Mouse (Mus musculus): ENCODE measurements around the gene Ulk2. TPM values are rescaled to one million over a fixed set of nuclear protein-coding genes. Genes with fewer than 3 reads are reported as not detected.
"Not testable (repeated sequence)": the region's sequence is repeated elsewhere in the genome, so short reads cannot be mapped to it uniquely, and the experiment has no call there.

Ulk2 gene
- polyA plus RNA-seq, 1 experiment: 184 TPM

DNA sequence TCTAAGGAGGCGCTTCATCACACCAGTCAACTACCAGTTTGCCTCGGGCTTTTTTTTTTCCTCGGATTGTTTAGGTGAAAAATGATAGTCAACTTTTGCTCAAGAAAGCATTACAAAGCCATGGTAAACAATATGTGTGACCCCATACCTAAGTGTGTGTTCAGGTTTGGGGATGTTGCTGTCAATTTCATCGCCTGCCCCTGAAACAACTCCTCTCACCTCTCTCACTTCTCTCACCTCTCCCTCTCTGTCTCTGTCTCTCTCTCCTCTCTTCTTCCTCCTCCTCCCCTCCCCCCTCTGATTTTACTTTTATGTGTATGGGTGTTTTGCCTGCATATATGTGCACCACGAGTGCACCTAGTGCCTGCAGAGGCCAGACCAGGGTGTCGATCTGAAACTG is 666 bp upstream of the Ulk2 start:
- peak overlapping the region; percentile 93 for H3K27ac ChIP-seq (ENCODE audit: control insufficient read depth, insufficient read depth, low read depth, low read length)

GRCm38 (mm10) chr11:61854211-61854987 is 474 bp downstream of the Ulk2 start:
- H3K36me3 ChIP-seq (ENCODE audit: control insufficient read depth, insufficient read depth, low read length): no peaks in the 10 kb centered on the region
- peak overlapping the region; percentile 98 for H3K4me3 ChIP-seq (ENCODE audit: control insufficient read depth, low read depth, low read length)
- peak overlapping the region; percentile 93 for H3K27ac ChIP-seq (ENCODE audit: control insufficient read depth, insufficient read depth, low read depth, low read length)
- no peaks in the 10 kb centered on the region for H3K27me3 ChIP-seq (ENCODE audit: control insufficient read depth, insufficient read depth, low read length)
- peaks cover 6% of the 10 kb centered on the region; the same call in 1 of the 2 replicates for H3K4me1 ChIP-seq (ENCODE audit: control insufficient read depth, insufficient read depth, low read length)
- TF ChIP-seq POLR2A (IDR thresholded peaks at IDR 0.05; ENCODE audit: control insufficient read depth, low read depth, low read length): 0 out of 2 replicates have a peak, but pooled peaks have one; percentile 20
- no peak; the same call in 1 of the 2 replicates for TF ChIP-seq CTCF (IDR thresholded peaks at IDR 0.05; ENCODE audit: control insufficient read depth, insufficient read depth, insufficient replicate concordance, low read depth, low read length)

More for the DNA sequence above, 666 bp upstream of the Ulk2 start:
- peak overlapping the region; percentile 98 for H3K4me3 ChIP-seq (ENCODE audit: control insufficient read depth, low read depth, low read length)
- H3K36me3 ChIP-seq (ENCODE audit: control insufficient read depth, insufficient read depth, low read length): no peaks in the 10 kb centered on the region
- no peaks in the 10 kb centered on the region for H3K27me3 ChIP-seq (ENCODE audit: control insufficient read depth, insufficient read depth, low read length)
- peaks cover 6% of the 10 kb centered on the region; the same call in 1 of the 2 replicates for H3K4me1 ChIP-seq (ENCODE audit: control insufficient read depth, insufficient read depth, low read length)
- TF ChIP-seq POLR2A (IDR thresholded peaks at IDR 0.05; ENCODE audit: control insufficient read depth, low read depth, low read length): no peak

DNA sequence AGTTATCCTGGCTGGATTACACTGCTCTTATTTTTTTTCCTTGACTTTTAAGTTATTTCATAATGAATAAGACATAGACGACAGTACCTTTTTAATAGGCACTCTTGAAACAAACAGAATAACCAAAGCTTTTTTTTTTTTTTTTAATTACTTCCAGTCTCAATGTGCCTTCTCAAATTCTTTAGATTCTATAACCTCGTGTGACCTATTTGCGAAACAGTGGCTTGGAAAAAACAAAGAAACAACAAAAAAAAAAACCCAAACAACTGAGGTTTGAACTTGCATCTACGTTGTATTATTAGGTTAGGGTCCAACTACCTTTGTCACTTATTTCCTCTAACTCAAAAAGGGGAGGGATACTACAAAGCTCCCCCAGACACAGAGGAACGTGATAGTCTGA is 1.2 kb downstream of the Ulk2 start:
- no peaks in the 10 kb centered on the region for H3K27me3 ChIP-seq (ENCODE audit: control insufficient read depth, insufficient read depth, low read length)
- TF ChIP-seq CTCF (IDR thresholded peaks at IDR 0.05; ENCODE audit: control insufficient read depth, insufficient read depth, insufficient replicate concordance, low read depth, low read length) (no peak), POLR2A (IDR thresholded peaks at IDR 0.05; ENCODE audit: control insufficient read depth, low read depth, low read length) (no peak)
- no peaks in the 10 kb centered on the region for H3K36me3 ChIP-seq (ENCODE audit: control insufficient read depth, insufficient read depth, low read length)
- H3K4me1 ChIP-seq (ENCODE audit: control insufficient read depth, insufficient read depth, low read length): peaks cover 6% of the 10 kb centered on the region; the same call in 1 of the 2 replicates
- peak overlapping the region; percentile 98 for H3K4me3 ChIP-seq (ENCODE audit: control insufficient read depth, low read depth, low read length)
- peak overlapping the region; percentile 93 for H3K27ac ChIP-seq (ENCODE audit: control insufficient read depth, insufficient read depth, low read depth, low read length)

- no peaks in the 10 kb centered on the region; the same call in 1 of the 2 replicates for H3K36me3 ChIP-seq (ENCODE audit: control insufficient read depth, insufficient read depth, low read length)
- no peak overlapping the region for H3K27ac ChIP-seq (ENCODE audit: control insufficient read depth, insufficient read depth, low read depth, low read length)
- no peaks in the 10 kb centered on the region for H3K27me3 ChIP-seq (ENCODE audit: control insufficient read depth, insufficient read depth, low read length)
- TF ChIP-seq POLR2A (IDR thresholded peaks at IDR 0.05; ENCODE audit: control insufficient read depth, low read depth, low read length): no peak
- no peak overlapping the region for H3K4me3 ChIP-seq (ENCODE audit: control insufficient read depth, low read depth, low read length)
- H3K4me1 ChIP-seq (ENCODE audit: control insufficient read depth, insufficient read depth, low read length): peaks cover 6% of the 10 kb centered on the region; the same call in 1 of the 2 replicates
These were observed 2.0 kb downstream of the Ulk2 start for GRCm38 (mm10) chr11:61852916-61853315.

DNA sequence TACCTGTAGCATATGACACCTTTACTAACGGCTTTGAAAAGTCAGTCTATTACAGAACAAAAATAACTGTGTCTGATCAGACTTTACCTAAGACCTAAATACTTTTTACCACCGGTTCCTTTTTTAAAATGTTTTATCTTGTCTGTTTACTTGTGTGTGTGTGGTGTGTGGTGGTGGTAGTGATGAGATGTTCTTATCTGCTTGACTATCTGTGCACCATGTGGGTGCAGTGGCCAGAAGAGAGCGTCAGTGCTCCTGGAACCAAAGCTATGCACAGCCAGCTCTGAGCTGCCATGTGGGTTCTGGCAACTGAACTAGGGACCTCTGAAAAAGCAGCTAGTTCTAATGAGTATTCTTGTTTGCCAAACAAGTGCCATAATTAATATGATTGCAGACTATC is 3.7 kb downstream of the Ulk2 start:
- Histone ChIP-seq H3K27me3 (ENCODE audit: control insufficient read depth, insufficient read depth, low read length) (no peaks in the 10 kb centered on the region), H3K27ac (ENCODE audit: control insufficient read depth, insufficient read depth, low read depth, low read length) (no peak overlapping the region), H3K4me3 (ENCODE audit: control insufficient read depth, low read depth, low read length) (no peak overlapping the region), H3K4me1 (ENCODE audit: control insufficient read depth, insufficient read depth, low read length) (peaks cover 6% of the 10 kb centered on the region; the same call in 1 of the 2 replicates), H3K36me3 (ENCODE audit: control insufficient read depth, insufficient read depth, low read length) (no peaks in the 10 kb centered on the region; the same call in 1 of the 2 replicates)
- TF ChIP-seq CTCF (IDR thresholded peaks at IDR 0.05; ENCODE audit: control insufficient read depth, insufficient read depth, insufficient replicate concordance, low read depth, low read length) (no peak), POLR2A (IDR thresholded peaks at IDR 0.05; ENCODE audit: control insufficient read depth, low read depth, low read length) (no peak)

- not testable (repeated sequence) for H3K27me3 ChIP-seq (ENCODE audit: control insufficient read depth, insufficient read depth, low read length); H3K4me3 ChIP-seq (ENCODE audit: control insufficient read depth, low read depth, low read length); H3K36me3 ChIP-seq (ENCODE audit: control insufficient read depth, insufficient read depth, low read length); H3K27ac ChIP-seq (ENCODE audit: control insufficient read depth, insufficient read depth, low read depth, low read length); H3K4me1 ChIP-seq (ENCODE audit: control insufficient read depth, insufficient read depth, low read length)
These were observed 14.2 kb downstream of the Ulk2 start for GRCm38 (mm10) chr11:61840663-61841062.

DNA sequence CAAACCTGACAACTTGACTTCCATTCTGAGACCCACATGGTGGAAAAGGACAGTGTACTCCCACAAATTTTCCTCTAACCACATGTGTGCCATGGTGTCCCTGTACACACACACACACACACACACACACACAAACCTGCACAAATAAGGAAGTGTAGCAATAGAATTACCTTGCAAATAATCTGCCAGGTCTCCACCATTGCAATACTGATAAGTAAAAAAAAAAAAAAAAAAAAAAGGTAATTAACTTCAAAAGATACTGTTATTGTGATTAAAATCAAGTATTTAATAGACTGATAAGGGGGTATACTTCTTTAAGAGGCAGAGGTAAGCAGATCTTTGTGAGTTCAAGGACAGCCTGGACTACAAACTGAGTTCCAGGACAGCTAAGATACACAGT is 14.9 kb downstream of the Ulk2 start:
- Histone ChIP-seq H3K27me3 (ENCODE audit: control insufficient read depth, insufficient read depth, low read length) (no peaks in the 10 kb centered on the region), H3K27ac (ENCODE audit: control insufficient read depth, insufficient read depth, low read depth, low read length) (no peak overlapping the region), H3K4me1 (ENCODE audit: control insufficient read depth, insufficient read depth, low read length) (no peaks in the 10 kb centered on the region), H3K4me3 (ENCODE audit: control insufficient read depth, low read depth, low read length) (no peak overlapping the region), H3K36me3 (ENCODE audit: control insufficient read depth, insufficient read depth, low read length) (no peaks in the 10 kb centered on the region; the same call in 1 of the 2 replicates)
- TF ChIP-seq POLR2A (IDR thresholded peaks at IDR 0.05; ENCODE audit: control insufficient read depth, low read depth, low read length) (no peak), CTCF (IDR thresholded peaks at IDR 0.05; ENCODE audit: control insufficient read depth, insufficient read depth, insufficient replicate concordance, low read depth, low read length) (no peak)

All from testis, adult 2 months (tissue).